Mouse (Mus musculus) myocyte (in vitro differentiated cells): Measurements from ENCODE around the gene Ism2. TPM values are rescaled to one million over a fixed set of nuclear protein-coding genes. Genes with fewer than 3 reads are reported as not detected.

Source experiments
- polyA plus RNA-seq: library from polyadenylated mRNA; unstranded; fragments of >200 nt; fragmentation: generic; extraction: Trizol; gene quantifications from one replicate; pipeline ENCODE4 v1.2.1, GENCODE M21; 2012; ENCODE audit warnings: missing spikeins

Ism2 gene
- polyA plus RNA-seq, 1 experiment: 0.12 TPM

Other genes with a start within 250 kb of the Ism2 start
- 0.04 TPM for gene Ngb, start 197.2 kb downstream of the Ism2 start, polyA plus RNA-seq
- 44.3 TPM for gene Gstz1, start 152.5 kb downstream of the Ism2 start, polyA plus RNA-seq
- gene Pomt2, start 151.7 kb downstream of the Ism2 start, polyA plus RNA-seq: 11.1 TPM
- 0.29 TPM for gene Samd15, start 100.0 kb downstream of the Ism2 start, polyA plus RNA-seq
- 2.1 TPM for gene Tmed8, start 99.3 kb downstream of the Ism2 start, polyA plus RNA-seq
- 0.13 TPM for gene Noxred1, start 61.0 kb downstream of the Ism2 start, polyA plus RNA-seq
- 16.4 TPM for gene Vipas39, start 33.4 kb downstream of the Ism2 start, polyA plus RNA-seq
- 148 TPM for gene Ahsa1, start 33.2 kb downstream of the Ism2 start, polyA plus RNA-seq
- gene Sptlc2, start 88.7 kb upstream of the Ism2 start, polyA plus RNA-seq: 43.4 TPM
- 101 TPM for gene Slirp, start 144.2 kb upstream of the Ism2 start, polyA plus RNA-seq
- 9.3 TPM for gene Alkbh1, start 144.3 kb upstream of the Ism2 start, polyA plus RNA-seq
- gene Snw1, start 172.6 kb upstream of the Ism2 start, polyA plus RNA-seq: 48.2 TPM
- gene Gm5788, start 195.0 kb upstream of the Ism2 start, polyA plus RNA-seq: not detected
- gene Gm8300, start 214.6 kb upstream of the Ism2 start, polyA plus RNA-seq: 0.16 TPM